Mouse (Mus musculus) neural tube, embryonic 13.5 days (tissue): ENCODE data around the gene Barx1. TPM values are rescaled to one million over a fixed set of nuclear protein-coding genes. Genes with fewer than 3 reads are reported as not detected.

Experiments
- ATAC-seq: fragments of 200-750 bp; cut with Nextera tagmentation; 2 replicates; pipeline ENCODE4 v1.8.0; 2017; ENCODE audit warnings: low read depth, mild to moderate bottlenecking, moderate TSS enrichment, moderate library complexity
- H3K27ac ChIP-seq: fragments of 300-500 bp; sonication (generic); replicated peaks from 2 replicates; pipeline ENCODE4 v1.5.1; 2015; ENCODE audit warnings: moderate library complexity, mild to moderate bottlenecking, inconsistent platforms
- H3K27me3 ChIP-seq: fragments of 300-500 bp; sonication (generic); 2 replicates; pipeline ENCODE4 v1.6.1; 2015; ENCODE audit warnings: mild to moderate bottlenecking, inconsistent platforms
- H3K36me3 ChIP-seq: fragments of 300-500 bp; sonication (generic); 2 replicates; pipeline ENCODE4 v1.6.1; 2015; ENCODE audit warnings: mild to moderate bottlenecking, inconsistent platforms
- H3K4me1 ChIP-seq: fragments of 300-500 bp; sonication (generic); replicated peaks from 2 replicates; pipeline ENCODE4 v1.6.1; 2015; ENCODE audit warnings: inconsistent platforms
- H3K4me2 ChIP-seq: fragments of 300-500 bp; sonication (generic); 2 replicates; pipeline ENCODE4 v1.6.1; 2015; ENCODE audit warnings: inconsistent platforms, mild to moderate bottlenecking, moderate library complexity
- H3K4me3 ChIP-seq: fragments of 300-500 bp; sonication (generic); 2 replicates; pipeline ENCODE4 v1.5.1; 2015; ENCODE audit warnings: mild to moderate bottlenecking, inconsistent platforms
- H3K9ac ChIP-seq: fragments of 300-500 bp; sonication (generic); 2 replicates; pipeline ENCODE4 v1.6.1; 2015; ENCODE audit warnings: moderate library complexity, mild to moderate bottlenecking, inconsistent platforms
- H3K9me3 ChIP-seq: fragments of 300-500 bp; sonication (generic); 2 replicates; pipeline ENCODE4 v1.6.1; 2016; ENCODE audit warnings: inconsistent platforms
- WGBS: fragments of 180-500 bp; shearing (Covaris S2); methylation state at CpG from one replicate; pipeline ENCODE4 v1.1.7; 2015; 5-methylcytosine and 5-hydroxymethylcytosine counted together
- polyA plus RNA-seq: library from polyadenylated mRNA; unstranded; fragments of >200 nt; fragmentation: Nextera tagmentation; extraction: Ambion mirVana; gene quantifications from 2 replicates; pipeline ENCODE4 v1.2.1, GENCODE M21; 2015

Barx1 gene
- polyA plus RNA-seq, 1 experiment from 2014 or later = 0.18 TPM

DNA sequence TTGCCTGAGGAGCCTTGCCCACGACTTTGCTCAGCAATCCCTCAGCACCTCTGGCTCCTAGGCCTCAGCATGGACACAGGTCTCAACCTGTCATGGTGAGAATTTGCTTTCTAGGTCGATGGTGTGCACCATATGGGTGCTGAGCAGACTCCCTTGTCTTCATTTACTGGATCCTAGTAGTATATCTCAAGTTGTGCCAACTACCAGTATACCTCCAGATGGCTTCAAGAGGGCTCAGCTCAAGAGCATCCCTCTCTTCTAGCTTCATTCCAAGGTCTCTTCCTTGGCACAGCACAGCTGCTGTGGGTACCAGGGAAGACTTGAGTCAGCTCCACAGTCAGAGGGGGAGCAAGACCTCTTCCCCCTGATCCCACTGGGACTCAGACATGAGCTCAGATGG is 29.2 kb downstream of the Barx1 start:
- Histone ChIP-seq H3K4me3 (no peak overlapping the region), H3K4me1 (peaks cover 17% of the 10 kb centered on the region), H3K27me3 (no peaks in the 10 kb centered on the region), H3K36me3 (no peaks in the 10 kb centered on the region), H3K9me3 (0 out of 2 replicates have a peak, but pooled peaks cover 13% of the 10 kb centered on the region), H3K9ac (no peak overlapping the region), H3K27ac (no peak overlapping the region), H3K4me2 (no peak overlapping the region)
- no peak for ATAC-seq
- 52% methylated on average over 2 of the region's 2 CpGs for WGBS

DNA sequence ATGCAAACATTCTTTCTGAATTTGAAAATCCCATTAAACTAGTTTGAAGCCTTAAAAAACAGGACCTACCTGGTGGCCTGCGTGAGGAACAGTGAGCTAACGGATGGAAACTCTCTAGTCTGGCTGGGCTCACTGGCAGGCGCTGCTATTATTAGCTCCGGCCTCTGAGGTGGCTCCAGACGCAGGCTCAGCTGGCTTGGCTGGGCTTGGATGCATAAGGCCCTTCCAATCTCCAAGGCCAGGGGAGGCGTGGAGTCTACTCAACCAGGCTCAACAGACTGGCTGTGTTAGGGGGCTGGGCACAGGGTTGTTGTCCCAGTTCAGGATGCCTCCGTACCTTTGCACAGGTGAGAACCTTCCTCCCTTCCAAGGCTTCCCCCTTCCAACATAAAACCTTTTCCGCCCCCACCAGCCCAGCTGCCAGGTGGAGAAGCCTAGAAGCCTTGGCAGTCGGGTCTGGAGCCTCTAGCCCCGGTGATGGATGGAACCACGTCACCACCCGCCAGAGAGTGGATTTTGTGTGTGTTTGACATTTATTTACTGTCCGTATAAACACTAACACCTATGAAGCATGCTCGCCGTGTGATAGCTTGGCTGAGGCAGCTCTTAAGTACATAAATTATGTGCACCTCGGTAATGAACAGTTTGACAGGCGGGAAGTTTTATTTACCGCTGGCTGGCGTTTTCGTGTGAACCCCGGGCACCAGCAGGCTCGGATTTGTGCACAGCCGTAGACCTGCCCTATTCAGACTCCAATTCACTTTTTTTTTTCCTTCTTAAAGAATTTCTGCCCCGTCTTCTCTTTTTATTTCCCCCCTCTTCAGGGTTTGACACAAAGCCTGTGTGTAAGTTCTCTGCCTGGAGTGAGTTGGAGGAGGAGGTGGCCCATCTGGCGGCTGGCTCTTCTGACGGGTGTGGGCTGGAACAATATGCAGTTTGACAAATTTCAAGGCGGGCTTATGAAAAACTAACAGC is 31.6 kb downstream of the Barx1 start:
- no peak overlapping the region for H3K4me2 ChIP-seq
- H3K27me3 ChIP-seq = no peaks in the 10 kb centered on the region
- peak overlapping the region; percentile 35 for H3K27ac ChIP-seq
- H3K9me3 ChIP-seq = 0 out of 2 replicates have a peak, but pooled peaks cover 13% of the 10 kb centered on the region
- H3K9ac ChIP-seq = no peak overlapping the region
- H3K4me1 ChIP-seq = peaks cover 17% of the 10 kb centered on the region
- H3K36me3 ChIP-seq = no peaks in the 10 kb centered on the region
- 50% methylated on average over 27 of the region's 27 CpGs for WGBS
- H3K4me3 ChIP-seq = no peak overlapping the region
- ATAC-seq = peak; percentile 76; the same call in 1 of the 2 replicates

DNA sequence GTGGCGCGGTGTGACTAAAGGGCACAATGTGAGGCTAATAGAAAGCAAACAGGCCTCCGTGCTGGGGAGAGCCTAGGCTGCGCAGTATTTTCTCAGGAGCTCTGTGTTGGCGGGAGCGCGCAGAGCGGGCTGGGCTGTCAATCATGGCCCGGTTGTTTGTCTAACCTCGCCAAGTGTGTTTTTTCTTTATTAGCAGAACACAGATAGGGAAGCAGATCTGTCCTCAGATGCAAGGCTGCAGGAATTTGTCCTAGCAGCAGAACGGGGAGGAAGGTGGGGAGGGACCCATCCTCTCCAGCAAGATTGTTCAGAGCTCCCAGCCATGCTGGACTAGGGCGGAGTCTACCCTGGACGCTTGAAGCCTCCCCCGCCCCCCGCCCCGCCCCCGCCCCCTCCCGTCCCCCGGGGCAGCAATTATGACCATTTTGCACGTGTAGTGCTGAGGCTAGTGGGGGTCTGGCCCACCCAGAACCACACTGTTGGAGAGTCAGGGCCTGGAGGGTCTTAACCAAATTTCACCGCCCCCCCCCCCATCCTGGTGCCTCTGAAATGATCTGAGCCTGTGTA is 43.7 kb downstream of the Barx1 start:
- Histone ChIP-seq H3K9ac (peak overlapping the region; percentile 53), H3K9me3 (no peaks in the 10 kb centered on the region), H3K4me3 (peak overlapping the region; percentile 38), H3K27me3 (peaks cover 9% of the 10 kb centered on the region), H3K4me2 (peak overlapping the region; percentile 57), H3K4me1 (peaks cover 13% of the 10 kb centered on the region), H3K27ac (no peak overlapping the region), H3K36me3 (no peaks in the 10 kb centered on the region)
- WGBS = 2% methylated on average over 21 of the region's 21 CpGs
- ATAC-seq = peak; percentile 70

DNA sequence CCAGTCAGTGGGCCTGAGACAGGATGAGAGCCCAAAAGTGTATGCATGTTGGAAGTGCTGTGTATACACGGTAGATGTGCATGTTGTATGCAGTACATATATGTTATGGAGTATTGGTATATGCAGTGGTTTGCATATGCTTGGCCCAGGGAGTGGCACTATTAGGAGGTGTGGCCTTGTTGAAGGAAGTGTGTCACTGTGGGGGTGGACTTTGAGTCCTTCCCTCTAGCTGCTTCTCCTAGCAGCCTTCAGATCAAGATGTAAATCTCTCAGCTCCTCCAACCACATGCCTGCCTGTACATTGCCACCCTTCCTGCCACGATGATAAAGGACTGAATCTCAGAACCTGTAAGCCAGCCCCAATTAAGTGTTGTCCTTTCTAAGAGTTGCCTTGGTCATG is 49.9 kb downstream of the Barx1 start:
- 67% methylated on average over 2 of the region's 2 CpGs for WGBS
- no peaks in the 10 kb centered on the region for H3K36me3 ChIP-seq
- H3K4me3 ChIP-seq = no peak overlapping the region
- no peak overlapping the region for H3K4me2 ChIP-seq
- no peak overlapping the region for H3K27ac ChIP-seq
- H3K4me1 ChIP-seq = no peaks in the 10 kb centered on the region
- no peaks in the 10 kb centered on the region for H3K27me3 ChIP-seq
- H3K9ac ChIP-seq = no peak overlapping the region
- no peak for ATAC-seq
- no peaks in the 10 kb centered on the region for H3K9me3 ChIP-seq

DNA sequence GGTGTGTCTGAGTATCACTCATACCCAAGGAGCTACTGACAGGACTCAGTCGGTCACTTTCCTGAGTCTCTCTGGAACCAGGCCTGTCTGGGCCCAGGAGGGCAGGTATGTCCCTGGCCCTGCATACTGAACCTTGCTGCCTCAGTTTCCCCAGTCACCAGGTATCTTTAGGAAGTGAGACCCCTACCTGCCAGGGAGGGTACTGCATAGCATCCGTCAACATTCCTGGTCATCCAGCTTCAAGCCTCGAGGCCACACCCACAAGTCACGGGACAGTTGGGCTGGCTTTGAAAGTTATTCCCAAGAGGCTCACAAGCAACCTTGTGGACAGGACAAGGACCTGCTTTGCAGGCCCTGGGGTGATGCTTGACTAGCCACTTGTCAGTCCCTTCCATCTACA is 53.3 kb downstream of the Barx1 start:
- H3K9me3 ChIP-seq = no peaks in the 10 kb centered on the region; the same call in 1 of the 2 replicates
- no peak overlapping the region for H3K9ac ChIP-seq
- H3K27me3 ChIP-seq = peaks cover 5% of the 10 kb centered on the region; the same call in 1 of the 2 replicates
- no peak overlapping the region for H3K4me2 ChIP-seq
- no peaks in the 10 kb centered on the region for H3K4me1 ChIP-seq
- H3K27ac ChIP-seq = no peak overlapping the region
- WGBS = 67% methylated on average over 4 of the region's 4 CpGs
- H3K4me3 ChIP-seq = no peak overlapping the region
- ATAC-seq = no peak
- H3K36me3 ChIP-seq = no peaks in the 10 kb centered on the region

Other genes with a start within 250 kb of the Barx1 start
- gene Zfp169, start 149.5 kb upstream of the Barx1 start, polyA plus RNA-seq = 4.8 and 5.4 TPM in 2 replicates
- gene A830005F24Rik, start 149.4 kb upstream of the Barx1 start, polyA plus RNA-seq = 4.0 and 4.8 TPM in 2 replicates
- gene Ptpdc1, start 37.3 kb upstream of the Barx1 start, polyA plus RNA-seq = 16.2 and 20.6 TPM in 2 replicates
- 9.6 and 9.7 TPM in 2 replicates for gene Phf2, start 208.1 kb downstream of the Barx1 start, polyA plus RNA-seq